Mouse (Mus musculus) layer of hippocampus, adult 2 months (tissue): Measurements from ENCODE around the gene AI661453. TPM values are rescaled to one million over a fixed set of nuclear protein-coding genes. Genes with fewer than 3 reads are reported as not detected.

Experiments
- DNase-seq, 2 experiments: peaks; one replicate each; pipeline ENCODE4 v3.0.0; 2022; ENCODE audit warnings: low spot score in 2 of 2
- H3K27ac ChIP-seq: fragments of 200-600 bp; 2 replicates; pipeline ENCODE4 v1.8.1; 2022
- H3K4me3 ChIP-seq: fragments of 200-600 bp; 2 replicates; pipeline ENCODE4 v1.8.1; 2022; ENCODE audit warnings: mild to moderate bottlenecking
- CTCF ChIP-seq: fragments of 200-600 bp; conservative IDR thresholded peaks from 2 replicates; pipeline ENCODE4 v1.8.1; 2022; ENCODE audit warnings: antibody characterized with exemption, mild to moderate bottlenecking, moderate library complexity
- total RNA-seq, 2 experiments: library from RNA; stranded (reverse); gene quantifications; 2 replicates each; pipeline ENCODE4 v1.2.3; 2021

AI661453 gene
- total RNA-seq, 2 experiments from 2014 or later: 0.44 to 0.74 TPM

DNA sequence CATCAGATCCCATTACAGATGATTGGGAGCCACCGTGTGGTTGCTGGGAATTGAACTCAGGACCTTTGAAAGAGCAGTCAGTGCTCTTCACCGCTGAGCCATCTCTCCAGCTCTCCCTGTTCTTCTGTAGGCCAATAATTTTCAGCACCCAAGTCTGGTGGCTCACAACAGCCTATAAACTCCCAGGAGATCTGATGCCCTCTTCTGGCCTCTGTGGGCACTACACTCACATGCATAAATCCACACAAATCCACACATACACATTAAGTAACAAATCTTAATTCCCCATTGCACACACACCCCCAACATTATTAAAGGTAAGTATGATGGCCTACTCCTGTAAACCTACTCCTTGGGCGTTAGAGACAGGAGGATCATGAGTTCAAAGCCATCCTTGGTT lies 79.8 kb downstream of the AI661453 start:
- TF ChIP-seq CTCF: peak; percentile 44
- no peak overlapping the region for H3K27ac ChIP-seq
- DNase-seq: no peak
- no peak overlapping the region for H3K4me3 ChIP-seq

DNA sequence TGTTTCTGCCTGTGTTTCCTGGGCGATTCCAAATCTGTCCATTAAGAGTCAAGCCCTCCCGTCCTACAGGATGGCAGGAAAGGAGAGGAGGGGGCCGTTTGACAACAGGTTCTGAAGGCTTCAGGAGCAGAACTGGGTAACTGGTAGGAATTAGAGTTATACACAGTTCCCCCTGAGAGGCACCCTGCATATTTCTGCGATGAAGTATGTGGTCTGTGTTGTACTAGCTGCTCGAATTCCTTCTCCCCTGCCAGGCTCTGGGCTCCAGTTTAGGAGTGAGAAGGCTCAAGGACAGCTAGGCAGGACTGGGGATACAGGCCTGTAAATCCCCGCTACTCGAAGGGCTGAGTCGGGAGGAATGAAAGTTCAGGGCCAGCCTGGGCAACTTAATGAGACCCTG lies 81.8 kb downstream of the AI661453 start:
- no peak overlapping the region for H3K27ac ChIP-seq
- TF ChIP-seq CTCF: no peak
- H3K4me3 ChIP-seq: no peak overlapping the region
- no peak for DNase-seq

Other genes with a start within 250 kb of the AI661453 start
- 10 to 100 TPM; 28.3 to 30.1 TPM for gene Mrps10, start 67.7 kb upstream of the AI661453 start, total RNA-seq
- 1 to 10 TPM; 1.7 to 2.2 TPM for gene Guca1b, start 51.2 kb upstream of the AI661453 start, total RNA-seq
- under 1 TPM; 0.44 to 0.71 TPM for gene Guca1a, start 36.0 kb upstream of the AI661453 start, total RNA-seq
- not detected for gene 1700001C19Rik, start 761 bp downstream of the AI661453 start, total RNA-seq
- gene Taf8, start 65.7 kb downstream of the AI661453 start, total RNA-seq: 10 to 100 TPM; 20.5 to 26.2 TPM
- 10 to 100 TPM; 33.9 to 41.8 TPM for gene Ccnd3, start 68.4 kb downstream of the AI661453 start, total RNA-seq
- 10 to 100 TPM; 18.1 to 18.2 TPM for gene Bysl, start 174.9 kb downstream of the AI661453 start, total RNA-seq
- 10 to 100 TPM; 31.6 to 36.0 TPM for gene Med20, start 175.0 kb downstream of the AI661453 start, total RNA-seq
- gene Gm20517, start 175.0 kb downstream of the AI661453 start, total RNA-seq: 1 to 10 TPM; 4.4 to 5.5 TPM
- 10 to 100 TPM; 11.5 to 12.3 TPM for gene Usp49, start 194.1 kb downstream of the AI661453 start, total RNA-seq